Mouse (Mus musculus): ENCODE measurements around the gene Gm39653. TPM values are rescaled to one million over a fixed set of nuclear protein-coding genes. Genes with fewer than 3 reads are reported as not detected.
A peak's percentile ranks its signal among the peaks of the same experiment; 100 is the strongest.

The Gm39653 gene
- not detected for polyA plus RNA-seq (2021)

- no peak for DNase-seq (ENCODE audit: low read depth, low spot score)
Measured at GRCm38 (mm10) chr1:63615668-63616067, at the start of gene Gm39653. Gm39653 (plus strand) TSS chr1:63615968.

GRCm38 (mm10) chr1:63566501-63566900, 49.3 kb upstream of the Gm39653 start:
- TF ChIP-seq CTCF (IDR thresholded peaks at IDR 0.05) = no peak
- H3K27me3 ChIP-seq = peaks cover 28% of the 10 kb centered on the region
- in situ Hi-C loops (cut with MboI; ENCODE audit: low pct_unique_long_range_greater_than_20kb) = no loop called here
- ATAC-seq (no peak), DNase-seq (ENCODE audit: low read depth, low spot score) (no peak)
- ChIA-PET POLR2A (interaction anchor here (0.7 kb wide), 1 partner anchor 666 kb away, joined by 3 read pairs; no protein-coding TSS in a partner anchor), CTCF (no interaction called here)

More at GRCm38 (mm10) chr1:63615668-63616067, at the start of gene Gm39653:
- POLR2A ChIA-PET = no interaction called here
- CTCF ChIA-PET = no interaction called here
- no peak for ATAC-seq
- peaks cover 20% of the 10 kb centered on the region for H3K27me3 ChIP-seq
- in situ Hi-C loops (cut with MboI; ENCODE audit: low pct_unique_long_range_greater_than_20kb) = no loop called here
- no peak for TF ChIP-seq CTCF (IDR thresholded peaks at IDR 0.05)

- ATAC-seq (no peak), DNase-seq (ENCODE audit: low read depth, low spot score) (no peak)
- POLR2A ChIA-PET = interaction anchor here (0.7 kb wide), 1 partner anchor 666 kb away, joined by 3 read pairs; no protein-coding TSS in a partner anchor
- in situ Hi-C loops (cut with MboI; ENCODE audit: low pct_unique_long_range_greater_than_20kb) = no loop called here
- peaks cover 32% of the 10 kb centered on the region for H3K27me3 ChIP-seq
- CTCF ChIA-PET = no interaction called here
- TF ChIP-seq CTCF (IDR thresholded peaks at IDR 0.05) = no peak
Measured at GRCm38 (mm10) chr1:63567031-63567430, 48.7 kb upstream of the Gm39653 start.

DNA sequence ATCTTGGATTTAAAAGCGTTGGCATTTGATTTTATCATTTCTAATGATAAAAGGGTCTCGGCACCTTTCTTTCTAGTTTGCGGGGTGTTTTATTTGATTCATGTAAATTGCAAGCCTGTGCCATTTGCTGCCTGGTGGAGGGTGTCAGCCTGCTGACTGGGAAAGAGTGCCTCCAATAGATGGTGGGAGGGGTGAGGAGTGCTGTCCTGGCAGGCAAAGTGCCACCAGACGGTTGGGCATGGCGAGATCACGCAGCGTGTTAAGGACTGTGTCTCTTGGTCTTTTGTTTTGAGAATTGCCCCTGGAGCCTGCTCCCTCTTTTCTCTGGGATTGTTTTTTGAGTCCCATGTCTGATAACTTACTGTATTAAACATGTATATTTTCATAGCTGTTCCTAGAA, 43.5 kb upstream of the Gm39653 start:
- TF ChIP-seq CTCF (IDR thresholded peaks at IDR 0.05) = no peak
- in situ Hi-C loops (cut with MboI; ENCODE audit: low pct_unique_long_range_greater_than_20kb) = no loop called here
- ChIA-PET POLR2A (no interaction called here), CTCF (no interaction called here)
- ATAC-seq (no peak), DNase-seq (ENCODE audit: low read depth, low spot score) (no peak)
- H3K27me3 ChIP-seq = peaks cover 34% of the 10 kb centered on the region

- CTCF ChIA-PET = no interaction called here
- in situ Hi-C loops (cut with MboI; ENCODE audit: low pct_unique_long_range_greater_than_20kb) = no loop called here
- ATAC-seq = no peak
- DNase-seq (ENCODE audit: low read depth, low spot score) = no peak
- no peak for TF ChIP-seq CTCF (IDR thresholded peaks at IDR 0.05)
- POLR2A ChIA-PET = no interaction called here
- peaks cover 34% of the 10 kb centered on the region for H3K27me3 ChIP-seq
Measured at GRCm38 (mm10) chr1:63573432-63573831, 42.3 kb upstream of the Gm39653 start.

DNA sequence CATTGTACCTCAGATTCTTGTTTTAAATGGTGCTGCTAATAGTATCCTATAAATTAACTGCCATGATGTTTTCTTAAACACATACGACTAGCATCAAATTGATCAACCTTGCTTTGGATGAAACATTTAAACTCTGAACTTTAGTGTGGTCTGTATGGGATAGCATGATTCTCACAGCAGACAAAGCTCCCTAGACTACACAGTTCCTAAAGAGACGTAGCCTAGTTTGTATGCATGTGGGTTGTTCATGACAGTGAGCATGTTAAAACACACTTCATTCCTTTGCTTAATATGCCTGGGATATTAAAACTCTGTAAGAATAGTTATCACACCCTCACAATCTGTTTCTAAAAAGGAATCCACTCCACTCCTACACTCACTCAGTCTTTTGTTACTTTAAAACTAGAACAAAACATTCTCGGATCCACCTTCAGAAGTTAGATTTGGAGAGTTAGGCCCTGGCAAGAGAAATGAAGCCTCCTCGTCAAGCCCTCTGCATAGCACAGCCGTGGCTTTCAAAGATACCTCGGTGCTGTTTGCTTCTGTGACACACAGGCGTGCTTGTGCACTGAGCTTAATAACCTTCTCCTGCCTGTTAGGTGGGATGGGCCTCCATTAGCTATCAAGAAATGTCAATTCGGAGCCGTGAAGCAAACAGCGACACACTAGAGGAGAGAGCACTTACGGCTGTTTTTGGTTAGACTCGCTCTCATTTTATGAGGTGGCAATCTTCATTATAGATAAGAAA, 41.7 kb upstream of the Gm39653 start:
- in situ Hi-C loops (cut with MboI; ENCODE audit: low pct_unique_long_range_greater_than_20kb) = no loop called here
- no peak for TF ChIP-seq CTCF (IDR thresholded peaks at IDR 0.05)
- ChIA-PET CTCF (no interaction called here), POLR2A (no interaction called here)
- H3K27me3 ChIP-seq = peaks cover 34% of the 10 kb centered on the region
- DNase-seq (ENCODE audit: low read depth, low spot score) = no peak
- ATAC-seq = no peak

GRCm38 (mm10) chr1:63576803-63577202, 39.0 kb upstream of the Gm39653 start:
- ATAC-seq (no peak), DNase-seq (ENCODE audit: low read depth, low spot score) (no peak)
- in situ Hi-C loops (cut with MboI; ENCODE audit: low pct_unique_long_range_greater_than_20kb) = no loop called here
- H3K27me3 ChIP-seq = peaks cover 29% of the 10 kb centered on the region
- ChIA-PET CTCF (interaction anchor here (1.1 kb wide), 1 partner anchor 15 kb away, joined by 3 read pairs; no protein-coding TSS in a partner anchor), POLR2A (no interaction called here)
- TF ChIP-seq CTCF (IDR thresholded peaks at IDR 0.05) = no peak

DNA sequence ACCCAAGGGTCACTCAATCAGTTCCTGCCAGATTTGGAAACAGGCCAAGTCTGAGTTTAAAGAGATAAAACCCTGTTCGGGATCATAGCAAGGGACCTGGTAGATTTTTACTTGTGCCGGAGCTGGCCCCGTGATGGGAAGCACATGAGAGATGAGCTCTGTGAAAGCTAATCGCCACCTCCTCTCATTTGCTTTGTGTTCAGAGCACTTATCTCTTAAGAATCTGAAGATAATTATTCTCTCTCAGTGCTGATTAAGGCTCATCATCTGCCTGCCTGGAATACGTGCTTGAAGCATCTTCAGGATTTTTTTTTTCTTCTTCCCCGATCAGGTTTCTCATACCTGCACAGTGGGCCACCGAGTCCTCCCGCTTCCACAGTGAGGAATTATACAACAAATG, 36.6 kb upstream of the Gm39653 start:
- CTCF ChIA-PET = no interaction called here
- DNase-seq (ENCODE audit: low read depth, low spot score) = no peak
- no peak for ATAC-seq
- H3K27me3 ChIP-seq = peaks cover 14% of the 10 kb centered on the region
- in situ Hi-C loops (cut with MboI; ENCODE audit: low pct_unique_long_range_greater_than_20kb) = no loop called here
- no peak for TF ChIP-seq CTCF (IDR thresholded peaks at IDR 0.05)
- POLR2A ChIA-PET = no interaction called here

GRCm38 (mm10) chr1:63586869-63587268, 28.9 kb upstream of the Gm39653 start:
- in situ Hi-C loops (cut with MboI; ENCODE audit: low pct_unique_long_range_greater_than_20kb) = no loop called here
- ATAC-seq = no peak
- ChIA-PET CTCF (interaction anchor here (1.1 kb wide), 1 partner anchor 34 kb away, joined by 3 read pairs; no protein-coding TSS in a partner anchor), POLR2A (no interaction called here)
- no peak for TF ChIP-seq CTCF (IDR thresholded peaks at IDR 0.05)
- no peak for DNase-seq (ENCODE audit: low read depth, low spot score)
- H3K27me3 ChIP-seq = peaks cover 3% of the 10 kb centered on the region

DNA sequence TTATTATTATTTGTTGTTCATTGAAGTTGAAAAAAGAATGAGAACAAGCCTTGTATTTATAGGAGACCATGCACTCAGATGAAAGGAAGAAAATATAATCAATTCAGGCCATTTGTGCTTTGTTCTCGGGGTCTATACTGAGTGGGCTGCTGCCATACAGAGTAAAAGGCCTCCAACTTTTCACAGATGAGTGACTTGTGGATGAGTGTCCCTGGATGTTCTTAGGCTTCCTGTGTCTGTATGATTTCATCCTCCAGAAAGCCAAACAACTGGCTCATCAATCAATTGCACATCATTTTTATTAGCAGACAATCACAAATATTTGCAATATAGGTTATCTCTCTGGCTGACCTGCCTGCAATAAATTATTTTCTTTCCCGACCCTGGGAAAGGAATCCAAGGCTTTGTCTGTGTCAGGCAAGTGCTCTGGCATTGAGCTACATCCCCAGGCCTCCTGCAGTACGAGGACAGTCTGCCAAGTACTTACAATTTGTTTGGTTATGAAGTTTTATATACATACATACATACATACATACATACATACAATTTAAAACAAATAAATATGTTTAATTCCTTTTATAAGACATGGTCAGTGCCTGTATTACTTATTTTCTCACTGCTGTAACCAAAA, 11.8 kb upstream of the Gm39653 start:
- ChIA-PET CTCF (no interaction called here), POLR2A (no interaction called here)
- in situ Hi-C loops (cut with MboI; ENCODE audit: low pct_unique_long_range_greater_than_20kb) = no loop called here
- no peak for TF ChIP-seq CTCF (IDR thresholded peaks at IDR 0.05)
- ATAC-seq (no peak), DNase-seq (ENCODE audit: low read depth, low spot score) (no peak)
- peaks cover 13% of the 10 kb centered on the region for H3K27me3 ChIP-seq

DNA sequence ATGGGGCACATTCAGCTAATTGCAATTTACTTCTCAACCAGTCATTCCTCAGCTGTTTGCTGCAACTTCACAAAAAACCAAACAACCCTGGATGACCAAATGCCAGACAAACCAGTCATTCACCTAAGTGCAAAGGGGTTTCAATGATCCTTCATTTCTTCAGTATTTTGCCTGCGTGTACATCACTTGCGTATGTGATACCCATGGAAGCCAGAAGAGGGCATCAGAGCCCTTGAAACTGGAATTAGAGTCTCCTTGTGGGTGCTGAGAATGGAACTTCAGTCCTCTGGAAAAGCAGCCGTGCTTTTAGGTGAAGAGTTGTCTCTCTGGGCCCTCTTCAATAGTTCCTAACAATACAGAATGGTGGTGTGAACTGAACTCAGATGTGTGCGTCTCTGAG, 6.2 kb upstream of the Gm39653 start:
- in situ Hi-C loops (cut with MboI; ENCODE audit: low pct_unique_long_range_greater_than_20kb) = no loop called here
- DNase-seq (ENCODE audit: low read depth, low spot score) = no peak
- peak; percentile 22 for TF ChIP-seq CTCF (IDR thresholded peaks at IDR 0.05)
- peaks cover 12% of the 10 kb centered on the region for H3K27me3 ChIP-seq
- ATAC-seq = no peak
- ChIA-PET POLR2A (no interaction called here), CTCF (no interaction called here)

Measured in Patski (cell line).